Mouse (Mus musculus) cortical plate, adult 2 months (tissue): ENCODE data around the gene Frmd4a. TPM values are rescaled to one million over a fixed set of nuclear protein-coding genes. Genes with fewer than 3 reads are reported as not detected.

Experiments used
- H3K27ac ChIP-seq: fragments of 200-500 bp; 2 replicates; pipeline ENCODE4 v1.5.1; 2012; ENCODE audit warnings: low read length, control low read depth, inconsistent platforms; ENCODE audit not compliant: insufficient read depth
- H3K4me1 ChIP-seq: fragments of 200-500 bp; 2 replicates; pipeline ENCODE4 v1.6.1; 2011; ENCODE audit warnings: low read length; ENCODE audit not compliant: control insufficient read depth, insufficient read depth
- H3K4me3 ChIP-seq: fragments of 200-500 bp; 2 replicates; pipeline ENCODE4 v1.5.1; 2011; ENCODE audit warnings: mild to moderate bottlenecking, low read length, control low read depth; ENCODE audit not compliant: insufficient read depth
- CTCF ChIP-seq: fragments of 200-500 bp; IDR thresholded peaks from 2 replicates; pipeline ENCODE4 v1.5.1; 2011; ENCODE audit warnings: mild to moderate bottlenecking, control low read depth, low read length; ENCODE audit not compliant: insufficient read depth; ENCODE audit errors: extremely low read depth
- POLR2A ChIP-seq: fragments of 200-500 bp; IDR thresholded peaks from 2 replicates; pipeline ENCODE4 v1.6.1; 2011; ENCODE audit warnings: mild to moderate bottlenecking, low read length, control low read depth; ENCODE audit not compliant: insufficient read depth; ENCODE audit errors: extremely low read depth
- polyA plus RNA-seq: library from polyadenylated mRNA; depleted of rRNA; stranded (reverse); fragments of >200 nt; gene quantifications from 2 replicates; pipeline ENCODE4 v1.2.3, GENCODE M21; 2012

The Frmd4a gene
- polyA plus RNA-seq, 1 experiment: 33.9 TPM

GRCm38 (mm10) chr2:4438739-4439138, 421.2 kb downstream of the Frmd4a start:
- no peak overlapping the region for H3K27ac ChIP-seq
- H3K4me3 ChIP-seq: no peak overlapping the region
- TF ChIP-seq POLR2A: no peak
- no peak for TF ChIP-seq CTCF
- H3K4me1 ChIP-seq: peaks cover 3% of the 10 kb centered on the region; the same call in 1 of the 2 replicates

GRCm38 (mm10) chr2:4439909-4440308, 422.4 kb downstream of the Frmd4a start:
- H3K4me1 ChIP-seq: peaks cover 3% of the 10 kb centered on the region; the same call in 1 of the 2 replicates
- TF ChIP-seq CTCF (no peak), POLR2A (no peak)
- H3K27ac ChIP-seq: no peak overlapping the region
- no peak overlapping the region for H3K4me3 ChIP-seq

GRCm38 (mm10) chr2:4441840-4442239, 424.3 kb downstream of the Frmd4a start:
- TF ChIP-seq POLR2A (no peak), CTCF (no peak)
- no peak overlapping the region for H3K4me3 ChIP-seq
- no peak overlapping the region for H3K27ac ChIP-seq
- peaks cover 10% of the 10 kb centered on the region for H3K4me1 ChIP-seq

- peaks cover 7% of the 10 kb centered on the region for H3K4me1 ChIP-seq
- H3K4me3 ChIP-seq: no peak overlapping the region
- H3K27ac ChIP-seq: no peak overlapping the region
- no peak for TF ChIP-seq POLR2A
- TF ChIP-seq CTCF: no peak
Measured at GRCm38 (mm10) chr2:4444740-4445139, 427.2 kb downstream of the Frmd4a start.

- Histone ChIP-seq H3K4me3 (no peak overlapping the region), H3K27ac (no peak overlapping the region)
Measured at GRCm38 (mm10) chr2:4445629-4446400, 428.3 kb downstream of the Frmd4a start.

GRCm38 (mm10) chr2:4449860-4450480, 432.5 kb downstream of the Frmd4a start:
- no peak overlapping the region for H3K27ac ChIP-seq
- TF ChIP-seq CTCF (no peak), POLR2A (no peak)
- no peak overlapping the region for H3K4me3 ChIP-seq
- H3K4me1 ChIP-seq: peaks cover 9% of the 10 kb centered on the region

More at GRCm38 (mm10) chr2:4445629-4446400, 428.3 kb downstream of the Frmd4a start:
- peaks cover 7% of the 10 kb centered on the region for H3K4me1 ChIP-seq
- TF ChIP-seq CTCF (no peak), POLR2A (no peak)

GRCm38 (mm10) chr2:4452590-4453400, 435.3 kb downstream of the Frmd4a start:
- TF ChIP-seq CTCF (no peak), POLR2A (no peak)
- Histone ChIP-seq H3K4me1 (peaks cover 2% of the 10 kb centered on the region; the same call in 1 of the 2 replicates), H3K27ac (0 out of 2 replicates have a peak overlapping the region, but pooled peaks have one; percentile 35), H3K4me3 (no peak overlapping the region)

GRCm38 (mm10) chr2:4455097-4456025, 437.8 kb downstream of the Frmd4a start:
- Histone ChIP-seq H3K4me1 (peaks cover 2% of the 10 kb centered on the region; the same call in 1 of the 2 replicates), H3K27ac (no peak overlapping the region), H3K4me3 (no peak overlapping the region)
- TF ChIP-seq POLR2A: no peak
- TF ChIP-seq CTCF: no peak
